Mouse (Mus musculus) v-Abl transformed pro-B cells (cell line): ENCODE measurements around the gene Mesp2.

Source experiments
- in situ Hi-C, 2 experiments: fragments of 400-800 bp; cut with MboI; formaldehyde crosslinking; loops; one replicate each; pipeline ENCODE4 v1.15.1; 2025; ENCODE audit not compliant: unreplicated experiment in 2 of 2

Gene Mesp2

DNA sequence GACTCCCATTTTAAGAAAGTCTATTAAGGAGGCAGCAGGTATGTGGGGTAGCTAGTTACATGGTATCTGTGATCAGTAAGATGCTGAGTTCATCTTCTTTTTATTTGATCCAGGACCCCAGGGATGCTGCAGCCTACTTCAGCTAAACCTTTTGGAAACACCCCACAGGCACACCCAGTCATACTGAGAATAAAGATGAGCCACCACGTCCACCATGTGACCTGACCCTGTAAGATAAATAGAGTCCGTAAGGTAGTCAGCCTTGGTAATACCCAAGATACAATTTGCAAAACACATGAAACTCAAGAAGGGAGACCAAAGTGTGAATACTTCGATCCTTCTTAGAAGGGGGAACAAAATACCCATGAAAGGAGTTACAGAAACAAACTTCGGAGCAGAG lies 45.8 kb downstream of the Mesp2 start:
- in situ Hi-C loops = no loop called here

DNA sequence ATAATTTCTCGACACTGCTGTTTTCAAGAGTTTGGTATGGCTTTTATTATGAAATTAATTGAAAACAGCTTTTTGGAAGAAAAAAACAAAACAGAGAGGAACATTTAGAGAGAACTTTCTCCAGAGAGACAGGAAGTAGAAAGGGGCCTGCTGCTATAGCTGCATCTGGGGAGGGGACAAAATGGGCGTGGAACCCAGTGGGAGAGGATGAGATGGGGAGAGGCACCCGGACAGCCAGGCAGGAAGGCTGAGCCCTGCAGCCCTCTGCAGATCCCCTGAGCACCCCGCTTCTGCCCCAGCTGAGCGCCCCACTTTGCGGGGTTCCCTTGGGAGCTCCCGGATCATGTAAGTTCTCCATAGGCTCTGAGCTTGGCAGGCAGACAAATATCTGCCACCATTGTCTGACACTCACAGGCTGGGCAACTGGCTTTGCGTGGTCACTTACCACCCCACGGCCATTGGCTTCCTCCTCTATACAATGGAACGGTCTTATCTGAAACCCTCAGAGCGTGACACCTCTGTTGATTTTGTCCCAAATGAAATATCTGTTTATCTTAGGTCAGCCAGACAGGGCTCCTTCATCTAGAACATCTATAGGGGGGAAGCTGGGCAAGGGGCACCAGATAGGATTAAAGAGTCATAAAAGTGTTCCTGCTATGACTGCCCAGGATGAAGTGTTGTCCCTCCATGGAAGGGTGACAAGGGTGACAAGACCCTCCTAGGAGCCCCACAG lies 47.8 kb downstream of the Mesp2 start:
- in situ Hi-C loops = no loop called here

DNA sequence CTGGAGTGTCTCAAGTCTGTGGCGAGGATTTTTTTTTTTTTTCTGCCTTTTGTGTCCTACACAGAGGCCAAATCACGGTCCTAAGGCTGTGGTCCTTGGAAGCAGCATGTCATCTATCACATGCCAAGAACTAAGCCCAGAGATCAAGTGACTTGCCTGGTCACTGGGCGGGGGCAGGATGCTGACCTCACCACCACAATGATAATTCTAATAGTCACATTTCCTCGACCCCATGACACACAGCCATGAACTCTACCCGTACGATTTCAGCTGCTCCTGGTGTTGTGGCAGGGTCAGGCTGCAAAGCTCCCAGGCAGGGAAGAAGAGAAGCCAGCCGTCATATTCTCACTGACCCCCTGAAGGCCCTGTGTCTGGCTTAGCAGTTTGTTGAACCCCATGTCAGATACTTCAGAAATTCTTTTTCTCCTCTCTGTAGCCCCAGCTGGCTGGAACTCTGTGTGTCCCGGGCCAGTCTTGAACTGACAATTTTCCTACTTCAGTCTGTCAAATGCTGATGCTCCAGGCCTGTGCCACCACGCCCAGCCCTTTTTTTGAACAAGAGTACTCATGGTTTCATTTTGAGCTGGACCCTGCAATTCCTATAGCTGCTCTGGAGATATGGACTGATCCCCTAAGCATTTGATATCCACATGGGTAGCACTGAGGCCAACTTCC lies 48.6 kb downstream of the Mesp2 start:
- in situ Hi-C loops = no loop called here

DNA sequence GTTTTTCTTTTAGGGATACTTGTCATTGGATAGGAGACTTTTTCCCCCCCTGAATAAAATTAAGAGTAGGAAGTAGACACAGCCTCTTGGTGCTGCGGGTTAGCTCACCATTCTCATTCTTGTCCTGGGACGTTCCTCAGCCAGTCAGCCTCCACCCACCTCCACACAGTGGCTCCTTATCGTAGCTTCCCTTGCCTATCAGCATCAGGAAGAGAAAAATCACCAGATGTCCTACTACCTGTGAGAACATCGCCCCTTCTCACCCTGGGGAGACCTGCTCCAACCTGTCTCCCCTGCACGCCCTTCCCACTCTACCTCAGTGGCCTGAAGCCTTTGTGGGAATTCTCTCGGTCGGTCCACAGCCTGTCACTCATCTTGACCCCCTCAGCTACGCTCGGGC lies 50.3 kb downstream of the Mesp2 start, which contains the start of gene Anpep:
Gene Anpep (minus strand): TSS at position 249 of the 400 bp plus-strand sequence.
- in situ Hi-C loops = no loop called here

DNA sequence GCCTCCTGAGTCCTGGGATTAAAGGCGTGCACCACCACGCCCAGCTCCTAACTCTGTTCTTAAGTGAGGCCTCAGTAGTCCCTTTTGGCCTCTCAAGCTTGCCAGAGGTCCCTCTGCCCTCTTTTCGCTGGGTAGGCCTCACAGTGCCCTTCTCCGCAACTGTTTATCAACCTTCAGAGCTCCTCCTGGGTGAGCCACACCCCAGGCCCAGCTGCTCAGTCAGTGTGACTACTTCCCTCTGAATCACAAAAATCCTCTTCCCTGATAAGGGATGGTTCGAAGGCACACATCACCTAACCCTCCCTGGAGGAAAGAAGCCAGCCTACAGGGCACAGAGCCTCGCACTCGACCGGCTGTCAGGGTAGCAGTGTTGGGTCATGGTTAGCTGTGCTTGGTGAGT lies 51.3 kb downstream of the Mesp2 start:
- in situ Hi-C loops = no loop called here
